Mouse (Mus musculus): ENCODE results near the gene Rfx1. TPM values are rescaled to one million over a fixed set of nuclear protein-coding genes. Genes with fewer than 3 reads are reported as not detected.

The Rfx1 gene
- polyA plus RNA-seq, 1 experiment from 2014 or later = 10.1 TPM

MicroRNAs within 50 kb of the gene (microRNA counts, 519-probe panel; counts per million panel counts)
- microRNA mmu-miR-709 = not detected

Small RNA genes within 50 kb of the gene (microRNA-seq; reads per million reads assigned to microRNA genes)
- gene Mir709 = not detected

Other genes with a start within 250 kb of the Rfx1 start
- gene Adgrl1, start 166.7 kb upstream of the Rfx1 start, polyA plus RNA-seq (2016; fragmentation: Nextera tagmentation; extraction: Ambion mirVana) = 28.2 and 32.7 TPM in 2 replicates
- gene Gm10644, start 111.6 kb upstream of the Rfx1 start, polyA plus RNA-seq (2016; fragmentation: Nextera tagmentation; extraction: Ambion mirVana) = 0.40 and 0.63 TPM in 2 replicates
- 52.2 and 54.3 TPM in 2 replicates for gene Asf1b, start 111.3 kb upstream of the Rfx1 start, polyA plus RNA-seq (2016; fragmentation: Nextera tagmentation; extraction: Ambion mirVana)
- gene Prkaca, start 93.8 kb upstream of the Rfx1 start, polyA plus RNA-seq (2016; fragmentation: Nextera tagmentation; extraction: Ambion mirVana) = 186 and 196 TPM in 2 replicates
- gene Samd1, start 69.2 kb upstream of the Rfx1 start, polyA plus RNA-seq (2016; fragmentation: Nextera tagmentation; extraction: Ambion mirVana) = 13.0 and 14.4 TPM in 2 replicates
- 0.73 and 1.6 TPM in 2 replicates for gene 1700067K01Rik, start 65.3 kb upstream of the Rfx1 start, polyA plus RNA-seq (2016; fragmentation: Nextera tagmentation; extraction: Ambion mirVana)
- 0.64 TPM in 1 of 2 replicates, not detected in the other for gene 2210011C24Rik, start 54.7 kb upstream of the Rfx1 start, polyA plus RNA-seq (2016; fragmentation: Nextera tagmentation; extraction: Ambion mirVana)
- gene Palm3, start 45.4 kb upstream of the Rfx1 start, polyA plus RNA-seq (2016; fragmentation: Nextera tagmentation; extraction: Ambion mirVana) = 4.7 and 6.7 TPM in 2 replicates
- gene Il27ra, start 24.2 kb upstream of the Rfx1 start, polyA plus RNA-seq (2016; fragmentation: Nextera tagmentation; extraction: Ambion mirVana) = 0.61 and 0.68 TPM in 2 replicates
- gene Rln3, start 21.8 kb upstream of the Rfx1 start, polyA plus RNA-seq (2016; fragmentation: Nextera tagmentation; extraction: Ambion mirVana) = not detected in 2 replicates
- 1.5 and 1.9 TPM in 2 replicates for gene Gm10643, start 1.7 kb upstream of the Rfx1 start, polyA plus RNA-seq (2016; fragmentation: Nextera tagmentation; extraction: Ambion mirVana)
- 16.3 and 17.0 TPM in 2 replicates for gene Dcaf15, start 37.9 kb downstream of the Rfx1 start, polyA plus RNA-seq (2016; fragmentation: Nextera tagmentation; extraction: Ambion mirVana)
- gene Podnl1, start 59.2 kb downstream of the Rfx1 start, polyA plus RNA-seq (2016; fragmentation: Nextera tagmentation; extraction: Ambion mirVana) = 0.83 and 1.1 TPM in 2 replicates
- gene Cc2d1a, start 81.1 kb downstream of the Rfx1 start, polyA plus RNA-seq (2016; fragmentation: Nextera tagmentation; extraction: Ambion mirVana) = 26.2 and 28.7 TPM in 2 replicates
- 1.6 TPM in 2 replicates for gene 4930432K21Rik, start 81.2 kb downstream of the Rfx1 start, polyA plus RNA-seq (2016; fragmentation: Nextera tagmentation; extraction: Ambion mirVana)
- gene Nanos3, start 118.4 kb downstream of the Rfx1 start, polyA plus RNA-seq (2016; fragmentation: Nextera tagmentation; extraction: Ambion mirVana) = 3.3 and 5.5 TPM in 2 replicates
- 33.1 and 34.3 TPM in 2 replicates for gene Zswim4, start 170.2 kb downstream of the Rfx1 start, polyA plus RNA-seq (2016; fragmentation: Nextera tagmentation; extraction: Ambion mirVana)
- gene D8Ertd738e, start 182.9 kb downstream of the Rfx1 start, polyA plus RNA-seq (2016; fragmentation: Nextera tagmentation; extraction: Ambion mirVana) = 338 and 352 TPM in 2 replicates
- 78.4 and 80.1 TPM in 2 replicates for gene Mri1, start 190.5 kb downstream of the Rfx1 start, polyA plus RNA-seq (2016; fragmentation: Nextera tagmentation; extraction: Ambion mirVana)
- gene Ccdc130, start 203.5 kb downstream of the Rfx1 start, polyA plus RNA-seq (2016; fragmentation: Nextera tagmentation; extraction: Ambion mirVana) = 19.0 and 20.3 TPM in 2 replicates